Mouse (Mus musculus): Measurements from ENCODE around the gene Prdm16.

Gene Prdm16

GRCm38 (mm10) chr4:154639591-154640442 is 3.1 kb upstream of the Prdm16 start:
- DNase-seq (ENCODE audit: inconsistent ontology term): no peak

GRCm38 (mm10) chr4:154639126-154639525 is 2.5 kb upstream of the Prdm16 start:
- DNase-seq (ENCODE audit: inconsistent ontology term): peak; percentile 32

- DNase-seq (ENCODE audit: inconsistent ontology term): no peak
Measured at GRCm38 (mm10) chr4:154638320-154638886, 1.7 kb upstream of the Prdm16 start.

GRCm38 (mm10) chr4:154637468-154638319 is 1.0 kb upstream of the Prdm16 start:
- DNase-seq (ENCODE audit: inconsistent ontology term): no peak

GRCm38 (mm10) chr4:154636053-154636433 is 630 bp downstream of the Prdm16 start:
- no peak for DNase-seq (ENCODE audit: inconsistent ontology term)

GRCm38 (mm10) chr4:154635241-154636052 is 1.2 kb downstream of the Prdm16 start:
- DNase-seq (ENCODE audit: inconsistent ontology term): peak; percentile 83

- DNase-seq (ENCODE audit: inconsistent ontology term): no peak
Measured at GRCm38 (mm10) chr4:154634470-154635240, 2.0 kb downstream of the Prdm16 start.

GRCm38 (mm10) chr4:154634001-154634400 is 2.7 kb downstream of the Prdm16 start:
- no peak for DNase-seq (ENCODE audit: inconsistent ontology term)

GRCm38 (mm10) chr4:154632800-154633764 is 3.6 kb downstream of the Prdm16 start:
- peak; percentile 16 for DNase-seq (ENCODE audit: inconsistent ontology term)

- DNase-seq (ENCODE audit: inconsistent ontology term): no peak
Measured at GRCm38 (mm10) chr4:154630763-154631162, 5.9 kb downstream of the Prdm16 start.

GRCm38 (mm10) chr4:154627419-154628142 is 9.1 kb downstream of the Prdm16 start:
- no peak for DNase-seq (ENCODE audit: inconsistent ontology term)

- DNase-seq (ENCODE audit: inconsistent ontology term): no peak
Measured at GRCm38 (mm10) chr4:154626282-154626681, 10.4 kb downstream of the Prdm16 start.

GRCm38 (mm10) chr4:154625710-154626109 is 11.0 kb downstream of the Prdm16 start:
- DNase-seq (ENCODE audit: inconsistent ontology term): no peak

- no peak for DNase-seq (ENCODE audit: inconsistent ontology term)
Measured at GRCm38 (mm10) chr4:154623241-154623640, 13.4 kb downstream of the Prdm16 start.

- DNase-seq (ENCODE audit: inconsistent ontology term): no peak
Measured at GRCm38 (mm10) chr4:154622521-154622920, 14.2 kb downstream of the Prdm16 start.

GRCm38 (mm10) chr4:154611167-154611566 is 25.5 kb downstream of the Prdm16 start:
- DNase-seq (ENCODE audit: inconsistent ontology term): no peak

- no peak for DNase-seq (ENCODE audit: inconsistent ontology term)
Measured at GRCm38 (mm10) chr4:154607724-154608123, 28.9 kb downstream of the Prdm16 start.

GRCm38 (mm10) chr4:154604442-154604830 is 32.2 kb downstream of the Prdm16 start:
- DNase-seq (ENCODE audit: inconsistent ontology term): no peak

All from Muller cell, postnatal 12 days (primary cell).